Mouse (Mus musculus) heart, adult 2 months (tissue): Measurements from ENCODE around the gene Clcnka. TPM values are rescaled to one million over a fixed set of nuclear protein-coding genes. Genes with fewer than 3 reads are reported as not detected.

ENCODE experiments used
- DNase-seq, 2 experiments: peaks; one replicate each; pipeline ENCODE4 v3.0.0; 2021
- H3K27ac ChIP-seq: fragments of 200-600 bp; 2 replicates; pipeline ENCODE4 v1.8.1; 2022
- H3K27me3 ChIP-seq: fragments of 200-500 bp; 2 replicates; pipeline ENCODE4 v1.6.1; 2012; ENCODE audit warnings: mild to moderate bottlenecking, low read length, inconsistent platforms, mixed read lengths; ENCODE audit not compliant: control insufficient read depth, insufficient read depth
- H3K36me3 ChIP-seq: fragments of 200-500 bp; 2 replicates; pipeline ENCODE4 v1.6.1; 2012; ENCODE audit warnings: low read length, inconsistent platforms; ENCODE audit not compliant: control insufficient read depth, insufficient read depth
- H3K4me1 ChIP-seq: fragments of 200-500 bp; 2 replicates; pipeline ENCODE4 v1.6.1; 2011; ENCODE audit warnings: low read length; ENCODE audit not compliant: control insufficient read depth, insufficient read depth
- H3K4me3 ChIP-seq: fragments of 200-600 bp; 2 replicates; pipeline ENCODE4 v1.8.1; 2022
- H3K79me2 ChIP-seq: fragments of 200-500 bp; replicated peaks from 2 replicates; pipeline ENCODE4 v1.6.1; 2012; ENCODE audit warnings: mild to moderate bottlenecking, inconsistent platforms, low read length, moderate library complexity, mixed read lengths; ENCODE audit not compliant: control insufficient read depth, insufficient read depth
- H3K9ac ChIP-seq: fragments of 200-500 bp; 2 replicates; pipeline ENCODE4 v1.6.1; 2012; ENCODE audit warnings: low read depth, mild to moderate bottlenecking, control low read depth, inconsistent platforms, low read length, mixed read lengths
- CTCF ChIP-seq: fragments of 200-600 bp; IDR thresholded peaks from 2 replicates; pipeline ENCODE4 v1.8.1; 2022; ENCODE audit warnings: antibody characterized with exemption, mild to moderate bottlenecking, moderate library complexity
- EP300 ChIP-seq: fragments of 200-500 bp; IDR thresholded peaks from 2 replicates; pipeline ENCODE4 v1.6.1; 2011; ENCODE audit warnings: low read depth, low read length, control low read depth; ENCODE audit not compliant: insufficient read depth
- POLR2A ChIP-seq: fragments of 200-500 bp; IDR thresholded peaks from 2 replicates; pipeline ENCODE4 v1.6.1; 2011; ENCODE audit warnings: mild to moderate bottlenecking, low read depth, low read length, control low read depth; ENCODE audit not compliant: insufficient read depth
- WGBS: fragments of 180-500 bp; shearing (Covaris S2); methylation state at CpG from one replicate; pipeline ENCODE4 v1.1.7; 2018; 5-methylcytosine and 5-hydroxymethylcytosine counted together
- intact Hi-C: fragments of 180-260 bp; cut with DNase I; formaldehyde crosslinking; loops from one replicate; pipeline ENCODE4 v1.15.1; 2025
- polyA plus RNA-seq: library from polyadenylated mRNA; depleted of rRNA; stranded (reverse); fragments of >200 nt; gene quantifications from 2 replicates; pipeline ENCODE4 v1.2.3, GENCODE M21; 2012
- total RNA-seq, 2 experiments: library from RNA; stranded (reverse); gene quantifications; 2 replicates each; pipeline ENCODE4 v1.2.3; 2021

Clcnka gene
- total and polyA plus RNA-seq, 3 experiments, result 0.04 TPM; not detected in 2

DNA sequence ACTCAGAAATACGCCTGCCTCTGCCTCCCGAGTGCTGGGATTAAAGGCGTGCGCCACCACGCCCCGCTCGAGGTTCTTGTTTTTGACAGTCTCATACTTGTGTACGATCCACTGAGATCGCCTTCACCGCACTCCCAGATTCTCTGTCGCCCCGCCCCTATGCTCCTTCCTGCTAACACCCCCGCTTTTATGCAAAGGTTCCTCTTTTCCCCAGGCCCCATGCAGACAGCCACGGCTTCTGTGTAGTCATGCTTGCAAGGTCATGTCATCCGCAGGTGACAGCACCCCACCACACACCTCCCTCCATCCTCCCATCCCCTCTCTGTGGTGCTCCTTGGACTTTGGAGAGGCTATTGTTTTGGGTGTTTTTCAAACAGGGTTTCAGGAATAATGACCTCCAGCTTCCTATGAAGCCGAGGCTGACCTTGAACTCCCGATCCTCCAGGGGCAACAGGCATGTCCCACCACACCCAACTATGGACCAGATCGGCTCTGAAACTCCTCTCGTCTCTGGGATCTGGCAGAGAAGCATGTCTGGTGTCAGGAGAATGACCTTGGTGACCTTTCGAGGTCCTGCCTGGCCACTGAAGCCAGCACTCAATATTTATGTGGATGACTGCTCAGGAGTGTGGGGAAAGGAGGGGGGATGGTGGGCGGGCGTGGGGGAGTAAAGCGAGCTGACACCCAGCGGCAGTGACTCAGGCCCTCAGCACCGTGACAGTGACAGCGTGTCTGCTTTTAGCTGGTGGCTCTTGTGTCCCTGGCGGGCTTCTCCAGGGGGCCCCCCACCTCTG is 21.1 kb upstream of the Clcnka start:
- Histone ChIP-seq H3K79me2 (no peaks in the 10 kb centered on the region), H3K27me3 (no peaks in the 10 kb centered on the region), H3K4me3 (no peak overlapping the region), H3K27ac (peak overlapping the region; percentile 96), H3K36me3 (no peaks in the 10 kb centered on the region), H3K9ac (no peak overlapping the region), H3K4me1 (no peaks in the 10 kb centered on the region; the same call in 1 of the 2 replicates)
- 46% methylated on average over 27 of the region's 27 CpGs for WGBS
- peak; percentile 54 to 69 for DNase-seq
- intact Hi-C loops, result no loop called here
- TF ChIP-seq EP300 (0 out of 2 replicates have a peak, but pooled peaks have one; percentile 36), CTCF (no peak), POLR2A (peak; percentile 21; the same call in 1 of the 2 replicates)

DNA sequence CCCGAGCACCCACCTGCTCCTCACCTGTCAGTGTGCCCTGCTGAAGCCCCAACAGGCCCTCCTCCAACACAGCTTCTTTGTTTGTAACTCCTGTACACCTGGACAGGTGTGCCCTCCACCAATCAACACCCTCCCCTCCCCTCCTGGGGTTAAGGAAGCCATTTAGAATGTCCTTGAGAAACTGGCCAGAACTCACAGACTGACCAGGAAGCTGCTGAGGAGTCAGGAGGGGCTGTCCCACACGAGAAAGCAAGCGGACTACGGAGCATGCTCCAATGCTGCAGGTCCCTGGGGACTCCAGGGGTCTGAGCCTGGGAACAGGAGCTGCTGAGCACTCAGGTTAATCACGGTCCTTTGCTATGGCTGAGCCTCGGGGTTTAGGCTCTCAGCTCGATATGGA is 17.4 kb upstream of the Clcnka start, which contains the start of gene Clcnkb:
Clcnkb (minus strand) TSS at position 91 of the 400 bp plus-strand sequence.
- DNase-seq, result no peak
- 62% methylated on average over 7 of the region's 7 CpGs for WGBS
- no peak for TF ChIP-seq CTCF

GRCm38 (mm10) chr4:141411430-141411992 is 13.0 kb upstream of the Clcnka start:
- DNase-seq, result no peak
- Histone ChIP-seq H3K36me3 (no peaks in the 10 kb centered on the region), H3K79me2 (no peaks in the 10 kb centered on the region), H3K27me3 (no peaks in the 10 kb centered on the region), H3K27ac (no peak overlapping the region), H3K4me1 (0 out of 2 replicates have a peak, but pooled peaks cover 1% of the 10 kb centered on the region), H3K9ac (no peak overlapping the region), H3K4me3 (no peak overlapping the region)
- TF ChIP-seq EP300 (no peak), CTCF (peak; percentile 45)
- WGBS, result 30% methylated on average over 22 of the region's 22 CpGs
- intact Hi-C loops, result no loop called here

More for the DNA sequence above, 17.4 kb upstream of the Clcnka start, which contains the start of gene Clcnkb:
- Histone ChIP-seq H3K27me3 (no peaks in the 10 kb centered on the region), H3K27ac (no peak within 1 kb of the TSS), H3K79me2 (no peaks in the 10 kb centered on the region), H3K4me1 (no peaks in the 10 kb centered on the region; the same call in 1 of the 2 replicates), H3K4me3 (no peak within 1 kb of the TSS), H3K9ac (no peak within 1 kb of the TSS), H3K36me3 (no peaks in the 10 kb centered on the region)
- intact Hi-C loops, result no loop called here

DNA sequence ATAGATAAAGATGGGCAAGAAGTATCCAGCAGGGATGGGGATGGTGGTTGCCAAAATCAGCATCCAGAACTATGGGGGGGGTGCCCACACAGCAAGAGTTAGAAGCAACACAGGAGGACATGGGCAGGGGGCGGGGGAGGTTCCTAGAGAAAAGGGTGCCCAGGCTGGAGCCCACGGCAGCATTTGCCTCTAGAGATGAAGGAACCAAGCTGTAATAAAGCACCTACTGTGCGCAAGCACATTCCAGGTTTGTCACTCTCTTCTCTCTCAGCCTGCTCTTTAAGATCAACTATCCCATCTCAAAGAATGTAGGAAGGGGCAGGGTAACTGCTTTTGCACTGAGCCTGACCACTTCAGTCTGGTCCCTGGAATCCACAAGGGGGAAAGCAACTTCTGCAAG is 10.1 kb upstream of the Clcnka start:
- no peak overlapping the region for H3K4me3 ChIP-seq
- WGBS, result 94% methylated on average over 3 of the region's 3 CpGs

GRCm38 (mm10) chr4:141406516-141407299 is 8.2 kb upstream of the Clcnka start:
- DNase-seq, result peak; percentile 49 to 62
- 23% methylated on average over 14 of the region's 14 CpGs for WGBS
- Histone ChIP-seq H3K79me2 (no peaks in the 10 kb centered on the region), H3K4me1 (peaks cover 2% of the 10 kb centered on the region; the same call in 1 of the 2 replicates), H3K9ac (no peak overlapping the region), H3K27me3 (no peaks in the 10 kb centered on the region), H3K36me3 (no peaks in the 10 kb centered on the region), H3K27ac (no peak overlapping the region), H3K4me3 (no peak overlapping the region)
- intact Hi-C loops, result no loop called here
- no peak for TF ChIP-seq POLR2A
- peak; percentile 55; the same call in 1 of the 2 replicates for TF ChIP-seq EP300
- TF ChIP-seq CTCF, result peak; percentile 87

More for the DNA sequence above, 10.1 kb upstream of the Clcnka start:
- Histone ChIP-seq H3K79me2 (no peaks in the 10 kb centered on the region), H3K27me3 (no peaks in the 10 kb centered on the region), H3K4me1 (peaks cover 2% of the 10 kb centered on the region; the same call in 1 of the 2 replicates), H3K36me3 (no peaks in the 10 kb centered on the region), H3K9ac (no peak overlapping the region), H3K27ac (no peak overlapping the region)
- intact Hi-C loops, result no loop called here
- DNase-seq, result no peak
- TF ChIP-seq EP300, result no peak
- no peak for TF ChIP-seq CTCF
- TF ChIP-seq POLR2A, result no peak
